Mouse (Mus musculus) midbrain, embryonic 11.5 days (tissue): Measurements from ENCODE around the gene Chek2. TPM values are rescaled to one million over a fixed set of nuclear protein-coding genes. Genes with fewer than 3 reads are reported as not detected.
A peak's percentile ranks its signal among the peaks of the same experiment; 100 is the strongest.
"Not testable (repeated sequence)": the region's sequence is repeated elsewhere in the genome, so short reads cannot be mapped to it uniquely, and the experiment has no call there.

Experiments used
- ATAC-seq: fragments of 200-750 bp; cut with Nextera tagmentation; 2 replicates; pipeline ENCODE4 v1.8.0; 2017; ENCODE audit warnings: moderate TSS enrichment, moderate library complexity; ENCODE audit not compliant: low FRiP score
- DNase-seq: peaks from one replicate; pipeline ENCODE4 v3.0.0; 2015; ENCODE audit warnings: low spot score; ENCODE audit errors: missing footprints
- H3K27ac ChIP-seq: fragments of 300-500 bp; sonication (generic); 2 replicates; pipeline ENCODE4 v1.5.1; 2014; ENCODE audit warnings: low read depth, low read length
- H3K27me3 ChIP-seq: fragments of 300-500 bp; sonication (generic); 2 replicates; pipeline ENCODE4 v1.6.1; 2014; ENCODE audit warnings: mild to moderate bottlenecking, low read length, moderate library complexity, mixed read lengths; ENCODE audit not compliant: control insufficient read depth, insufficient read depth
- H3K36me3 ChIP-seq: fragments of 300-500 bp; sonication (generic); 2 replicates; pipeline ENCODE4 v1.6.1; 2014; ENCODE audit warnings: mild to moderate bottlenecking, low read length, moderate library complexity, mixed read lengths; ENCODE audit not compliant: control insufficient read depth, insufficient read depth
- H3K4me1 ChIP-seq: fragments of 300-500 bp; sonication (generic); 2 replicates; pipeline ENCODE4 v1.6.1; 2014; ENCODE audit warnings: low read length; ENCODE audit not compliant: control insufficient read depth, insufficient read depth
- H3K4me2 ChIP-seq: fragments of 300-500 bp; sonication (generic); 2 replicates; pipeline ENCODE4 v1.6.1; 2014; ENCODE audit warnings: mild to moderate bottlenecking, moderate library complexity
- H3K4me3 ChIP-seq: fragments of 300-500 bp; sonication (generic); 2 replicates; pipeline ENCODE4 v1.5.1; 2014; ENCODE audit warnings: low read depth, low read length
- H3K9ac ChIP-seq: fragments of 300-500 bp; sonication (generic); 2 replicates; pipeline ENCODE4 v1.6.1; 2014; ENCODE audit warnings: low read length
- H3K9me3 ChIP-seq: fragments of 300-500 bp; sonication (generic); 2 replicates; pipeline ENCODE4 v1.6.1; 2016; ENCODE audit warnings: low read length; ENCODE audit not compliant: control insufficient read depth
- WGBS: fragments of 180-500 bp; shearing (Covaris S2); extraction: QIAGEN DNeasy Blood & Tissue Kit; methylation state at CpG from one replicate; pipeline ENCODE4 v1.1.7; 2014; 5-methylcytosine and 5-hydroxymethylcytosine counted together
- polyA plus RNA-seq: library from polyadenylated mRNA; unstranded; fragments of >200 nt; fragmentation: Nextera tagmentation; extraction: Ambion mirVana; gene quantifications from 2 replicates; pipeline ENCODE4 v1.2.1, GENCODE M21; 2014

Gene Chek2
- polyA plus RNA-seq, 1 experiment from 2014 or later, result 26.8 TPM

DNA sequence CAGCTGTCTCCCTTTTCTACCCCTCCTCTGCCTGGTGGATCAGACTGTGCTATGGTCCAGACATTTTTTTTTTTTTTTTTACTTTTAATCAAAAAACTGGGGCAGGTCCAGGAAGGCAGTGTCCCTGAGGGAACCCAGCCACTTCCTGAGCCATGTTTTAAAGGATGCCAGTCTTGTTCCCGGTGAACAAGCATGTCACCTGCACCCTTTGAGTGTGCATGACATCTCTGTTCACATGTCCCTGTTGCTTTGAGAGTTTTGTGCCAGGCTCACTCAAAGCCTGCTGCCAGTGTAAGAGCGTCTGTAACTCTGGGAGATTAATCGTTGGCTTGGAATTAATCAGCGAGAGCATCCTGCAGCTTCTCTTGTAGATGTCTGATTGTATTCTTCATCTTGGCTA lies 28.7 kb downstream of the Chek2 start:
- DNase-seq (no peak), ATAC-seq (no peak)
- Histone ChIP-seq H3K9ac (no peak overlapping the region), H3K4me3 (no peak overlapping the region), H3K4me1 (peaks cover 5% of the 10 kb centered on the region; the same call in 1 of the 2 replicates), H3K27me3 (no peaks in the 10 kb centered on the region), H3K9me3 (no peaks in the 10 kb centered on the region), H3K4me2 (no peak overlapping the region), H3K36me3 (no peaks in the 10 kb centered on the region), H3K27ac (no peak overlapping the region; the same call in 1 of the 2 replicates)
- 53% methylated on average over 4 of the region's 4 CpGs for WGBS

DNA sequence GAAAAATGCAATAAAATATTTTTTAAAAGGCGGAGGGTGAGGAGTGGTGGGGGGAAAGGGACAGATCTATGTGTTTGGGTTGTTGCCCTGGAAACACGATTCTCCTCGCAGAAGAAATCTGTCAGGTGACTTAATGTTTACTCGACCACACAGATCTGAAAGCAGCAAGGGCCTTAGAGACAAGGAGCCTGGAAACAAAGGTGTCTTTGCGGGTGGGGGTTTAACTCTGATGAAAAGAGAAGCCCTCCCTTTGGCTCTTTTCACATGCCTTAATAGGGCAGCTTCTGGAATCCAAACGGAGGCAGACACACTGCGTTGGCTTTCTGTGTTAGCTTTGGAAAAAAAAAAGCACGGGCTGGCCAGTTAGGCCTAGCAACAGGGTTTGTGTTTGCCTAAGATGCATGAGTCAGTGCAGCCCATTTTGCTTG lies 29.5 kb downstream of the Chek2 start:
- H3K9me3 ChIP-seq, result no peaks in the 10 kb centered on the region
- H3K27ac ChIP-seq, result no peak overlapping the region; the same call in 1 of the 2 replicates
- no peak overlapping the region for H3K9ac ChIP-seq
- H3K36me3 ChIP-seq, result no peaks in the 10 kb centered on the region
- H3K27me3 ChIP-seq, result no peaks in the 10 kb centered on the region
- ATAC-seq, result 0 out of 2 replicates have a peak, but pooled peaks have one; percentile 57
- H3K4me2 ChIP-seq, result no peak overlapping the region
- 39% methylated on average over 8 of the region's 8 CpGs for WGBS
- no peak overlapping the region for H3K4me3 ChIP-seq
- H3K4me1 ChIP-seq, result peaks cover 5% of the 10 kb centered on the region; the same call in 1 of the 2 replicates
- DNase-seq, result no peak

DNA sequence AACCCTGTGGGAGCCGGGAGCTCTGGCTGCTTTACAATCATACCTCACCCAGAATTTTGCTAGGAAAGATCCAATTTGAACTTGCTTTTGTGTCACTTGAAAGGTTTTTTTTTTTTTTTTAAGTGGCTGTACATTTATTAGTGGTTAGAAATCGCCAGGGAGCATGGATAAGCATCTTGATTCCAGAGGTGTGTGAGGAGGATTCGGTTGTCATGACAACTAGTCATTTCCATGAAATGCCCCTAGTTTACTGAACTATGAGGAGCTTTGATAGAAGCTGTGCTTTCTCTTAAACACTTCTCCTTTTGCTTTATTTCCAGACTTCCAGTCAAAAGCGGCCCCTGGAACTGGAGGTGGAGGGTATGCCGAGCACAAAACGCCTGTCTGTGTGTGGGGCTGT lies 33.4 kb downstream of the Chek2 start:
- Histone ChIP-seq H3K27me3 (no peaks in the 10 kb centered on the region), H3K4me1 (peaks cover 5% of the 10 kb centered on the region; the same call in 1 of the 2 replicates), H3K27ac (no peak overlapping the region), H3K9ac (no peak overlapping the region), H3K4me2 (no peak overlapping the region), H3K4me3 (no peak overlapping the region), H3K36me3 (no peaks in the 10 kb centered on the region), H3K9me3 (no peaks in the 10 kb centered on the region)
- WGBS, result 67% methylated on average over 6 of the region's 6 CpGs
- DNase-seq, result no peak
- no peak for ATAC-seq

DNA sequence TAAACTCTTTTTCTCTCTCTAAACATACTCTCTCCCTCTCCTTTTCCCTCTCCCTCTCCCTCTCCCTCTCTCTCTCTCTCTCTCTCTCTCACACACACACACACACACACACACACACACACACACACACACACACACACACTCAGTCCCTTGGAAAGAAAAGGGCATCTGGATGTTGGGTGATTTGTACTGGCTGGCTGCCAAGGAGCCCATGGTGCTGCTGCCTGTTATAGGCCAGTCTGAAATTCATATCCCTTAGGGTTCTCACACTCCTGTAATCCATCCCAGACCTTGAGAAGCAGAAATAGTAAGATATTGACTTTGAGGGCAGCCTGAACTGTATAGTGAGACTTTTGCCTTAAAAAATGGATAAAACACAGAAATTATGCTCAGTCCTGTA lies 34.9 kb downstream of the Chek2 start:
- DNase-seq (no peak), ATAC-seq (no peak)
- no peak overlapping the region for H3K4me2 ChIP-seq
- H3K36me3 ChIP-seq, result no peaks in the 10 kb centered on the region
- H3K4me3 ChIP-seq, result no peak overlapping the region
- H3K27me3 ChIP-seq, result no peaks in the 10 kb centered on the region
- no peak overlapping the region for H3K27ac ChIP-seq
- no peak overlapping the region for H3K9ac ChIP-seq
- peaks cover 5% of the 10 kb centered on the region; the same call in 1 of the 2 replicates for H3K4me1 ChIP-seq
- no peaks in the 10 kb centered on the region for H3K9me3 ChIP-seq

DNA sequence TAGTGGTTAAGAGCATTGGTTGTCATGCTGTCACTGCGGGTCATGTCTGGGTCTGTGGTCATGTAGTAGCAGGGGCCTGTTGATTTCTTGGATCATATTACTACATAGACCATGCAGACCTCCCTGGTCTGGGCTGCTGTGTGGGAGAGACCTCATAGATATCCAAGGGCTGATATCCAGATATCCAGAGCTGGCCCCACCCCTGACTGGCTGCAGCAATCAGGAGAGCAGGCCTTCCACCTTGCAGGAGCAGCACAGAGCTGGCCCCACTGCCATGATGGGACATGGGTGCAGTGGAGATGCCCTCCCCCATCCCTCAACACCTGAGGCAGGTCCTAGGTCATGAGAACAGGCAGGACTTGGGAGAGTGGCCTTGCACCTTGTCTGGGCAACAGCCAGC lies 35.5 kb downstream of the Chek2 start:
- H3K27ac ChIP-seq, result no peak overlapping the region
- WGBS, result 80% methylated on average over 1 of the region's 1 CpGs
- no peaks in the 10 kb centered on the region for H3K9me3 ChIP-seq
- no peak overlapping the region for H3K4me3 ChIP-seq
- DNase-seq (no peak), ATAC-seq (no peak)
- no peak overlapping the region for H3K4me2 ChIP-seq
- no peaks in the 10 kb centered on the region for H3K36me3 ChIP-seq
- H3K9ac ChIP-seq, result no peak overlapping the region
- peaks cover 7% of the 10 kb centered on the region; the same call in 1 of the 2 replicates for H3K4me1 ChIP-seq
- H3K27me3 ChIP-seq, result no peaks in the 10 kb centered on the region

DNA sequence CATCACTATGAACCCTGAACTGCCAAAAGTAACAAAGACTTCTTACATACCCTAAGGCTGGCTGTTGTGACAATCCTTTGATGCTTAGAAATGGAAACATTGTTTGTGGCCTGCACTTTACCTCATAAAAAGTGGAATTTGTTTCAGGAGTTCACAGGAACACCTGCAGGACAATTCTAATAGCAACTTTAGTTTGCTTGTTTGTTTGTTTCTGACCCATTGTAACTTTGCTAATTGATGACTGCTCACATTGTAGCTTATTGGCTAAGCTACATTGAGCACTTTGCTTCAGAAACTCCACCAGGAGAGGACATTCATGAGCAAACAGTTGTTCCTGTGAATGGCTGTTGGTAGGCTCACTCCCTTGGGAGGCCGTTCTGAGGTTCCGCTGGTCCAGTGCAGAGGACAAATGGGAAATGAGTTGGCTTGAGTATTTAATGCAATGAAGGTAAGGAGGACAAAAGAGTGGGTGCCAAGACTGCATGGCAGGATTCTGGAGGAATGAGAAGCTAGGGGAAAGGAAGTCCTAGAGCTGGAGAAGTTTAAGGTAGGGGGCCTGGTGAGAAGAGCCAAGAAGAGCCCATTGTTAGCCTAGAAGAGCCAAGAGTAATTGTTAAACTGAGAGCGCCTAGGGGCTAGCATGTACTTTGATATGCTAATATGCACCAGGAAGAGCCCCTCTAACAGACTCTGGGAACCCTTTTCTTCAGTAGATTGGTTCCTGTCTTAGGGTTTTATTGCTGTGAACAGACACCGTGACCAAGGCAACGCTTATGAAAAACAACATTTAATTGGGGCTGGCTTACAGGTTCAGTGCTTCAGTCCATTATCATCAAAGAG lies 38.1 kb downstream of the Chek2 start:
- Histone ChIP-seq H3K36me3 (no peaks in the 10 kb centered on the region), H3K9me3 (no peaks in the 10 kb centered on the region), H3K9ac (no peak overlapping the region), H3K27me3 (no peaks in the 10 kb centered on the region), H3K4me1 (peaks cover 12% of the 10 kb centered on the region; the same call in 1 of the 2 replicates), H3K27ac (no peak overlapping the region), H3K4me3 (no peak overlapping the region), H3K4me2 (no peak overlapping the region)
- DNase-seq, result no peak
- 81% methylated on average over 5 of the region's 5 CpGs for WGBS
- ATAC-seq, result no peak

DNA sequence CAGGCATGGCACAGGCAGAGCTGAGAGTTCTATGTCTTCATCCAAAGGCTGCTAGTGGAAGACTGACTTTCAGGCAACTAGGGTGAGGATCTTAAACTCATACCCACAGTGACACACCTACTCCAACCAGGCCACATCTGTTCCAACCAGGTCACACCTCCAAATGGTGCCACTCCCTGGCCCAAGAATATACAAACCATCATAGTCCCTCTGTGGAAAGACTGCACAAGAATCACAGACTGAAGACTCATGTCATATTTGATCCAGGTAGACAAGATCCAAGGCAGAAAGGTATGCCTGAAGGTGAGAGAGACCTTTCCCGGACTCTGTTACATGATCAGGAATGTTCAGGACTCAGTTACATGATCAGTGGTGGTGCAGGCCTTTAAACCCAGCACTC lies 38.7 kb downstream of the Chek2 start:
- not testable (repeated sequence) for H3K9ac ChIP-seq, DNase-seq, H3K27ac ChIP-seq, H3K4me2 ChIP-seq, H3K36me3 ChIP-seq, H3K9me3 ChIP-seq, H3K4me1 ChIP-seq, H3K4me3 ChIP-seq, ATAC-seq, H3K27me3 ChIP-seq
- WGBS, result 97% methylated on average over 1 of the region's 1 CpGs

DNA sequence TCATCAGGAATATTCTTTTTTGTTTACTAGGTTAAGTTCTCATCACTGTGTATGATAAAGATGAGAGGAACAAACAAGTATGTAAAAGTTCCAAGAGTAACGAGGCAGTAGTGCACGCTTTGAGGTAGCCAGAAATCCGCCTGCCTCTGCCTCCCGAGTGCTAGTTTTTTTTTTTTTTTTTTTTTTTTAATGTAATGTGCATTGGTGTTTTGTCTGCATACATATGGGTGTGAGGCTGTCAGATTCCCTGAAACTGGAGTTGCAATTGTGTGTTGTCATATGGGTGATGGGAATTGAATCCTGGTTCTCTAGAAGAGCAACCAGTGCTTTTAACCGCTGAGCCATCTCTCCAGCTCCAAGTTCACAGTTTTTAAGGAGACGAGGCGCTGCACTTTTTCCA lies 39.3 kb downstream of the Chek2 start:
- Histone ChIP-seq H3K4me2 (peak overlapping the region; percentile 79), H3K4me3 (peak overlapping the region; percentile 82), H3K9ac (peak overlapping the region; percentile 94), H3K27me3 (no peaks in the 10 kb centered on the region), H3K4me1 (peaks cover 7% of the 10 kb centered on the region; the same call in 1 of the 2 replicates), H3K9me3 (no peaks in the 10 kb centered on the region), H3K27ac (peak overlapping the region; percentile 35; the same call in 1 of the 2 replicates), H3K36me3 (no peaks in the 10 kb centered on the region)
- DNase-seq (no peak), ATAC-seq (no peak)
- 57% methylated on average over 7 of the region's 7 CpGs for WGBS

DNA sequence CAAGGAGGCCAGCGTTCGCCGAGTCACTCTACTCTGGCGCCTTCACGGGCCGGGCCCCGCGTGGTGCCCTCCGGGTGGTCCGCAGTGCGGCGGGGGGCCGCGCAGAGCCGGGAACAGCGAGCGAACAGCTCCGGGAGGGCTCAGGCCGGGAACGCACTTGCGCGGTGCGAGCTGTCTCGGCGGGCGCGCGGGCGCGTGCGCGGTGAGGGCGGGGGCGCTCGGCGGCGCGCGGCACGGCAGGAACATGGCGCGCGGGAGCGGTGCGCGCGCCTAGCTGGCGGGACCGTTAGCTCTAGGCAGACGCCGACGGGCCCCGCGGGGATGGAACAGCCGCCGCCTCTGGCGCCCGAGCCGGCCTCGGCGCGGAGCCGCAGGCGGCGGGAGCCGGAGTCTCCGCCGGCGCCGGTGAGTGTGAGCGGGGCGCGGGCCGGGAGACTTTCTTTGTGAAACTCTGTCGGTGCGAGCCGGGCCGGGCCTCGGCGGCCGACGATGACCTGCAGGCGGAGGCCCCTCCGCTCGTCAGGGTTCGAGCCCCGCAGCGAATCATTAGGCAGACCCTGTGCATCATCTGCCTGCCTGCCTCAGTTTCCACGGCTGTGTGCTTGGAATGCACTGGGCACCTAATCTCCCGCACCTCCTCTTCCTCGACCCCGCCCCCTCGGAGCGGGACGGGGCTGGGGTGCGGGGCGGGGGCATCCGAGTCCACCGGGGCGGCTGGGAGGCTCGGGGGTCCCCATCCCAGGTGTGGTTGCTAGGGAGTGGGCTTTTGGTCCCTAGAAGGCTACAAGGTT lies 40.0 kb downstream of the Chek2 start, which contains the start of gene Ttc28:
Gene Ttc28 (plus strand): TSS at position 220 of the 791 bp plus-strand sequence.
- ATAC-seq (peak; percentile 95), DNase-seq (peak; percentile 99)
- Histone ChIP-seq H3K4me1 (peaks cover 7% of the 10 kb centered on the region; the same call in 1 of the 2 replicates), H3K4me3 (peak within 1 kb of the TSS; percentile 82), H3K4me2 (peak within 1 kb of the TSS; percentile 79), H3K27ac (peak within 1 kb of the TSS; percentile 35), H3K9me3 (no peaks in the 10 kb centered on the region), H3K36me3 (no peaks in the 10 kb centered on the region), H3K9ac (peak within 1 kb of the TSS; percentile 94), H3K27me3 (no peaks in the 10 kb centered on the region)
- WGBS, result under 1% methylated on average over 93 of the region's 101 CpGs
